18 mouse cellular contexts compared by ENCODE assay signal in the genomic region with DNA sequence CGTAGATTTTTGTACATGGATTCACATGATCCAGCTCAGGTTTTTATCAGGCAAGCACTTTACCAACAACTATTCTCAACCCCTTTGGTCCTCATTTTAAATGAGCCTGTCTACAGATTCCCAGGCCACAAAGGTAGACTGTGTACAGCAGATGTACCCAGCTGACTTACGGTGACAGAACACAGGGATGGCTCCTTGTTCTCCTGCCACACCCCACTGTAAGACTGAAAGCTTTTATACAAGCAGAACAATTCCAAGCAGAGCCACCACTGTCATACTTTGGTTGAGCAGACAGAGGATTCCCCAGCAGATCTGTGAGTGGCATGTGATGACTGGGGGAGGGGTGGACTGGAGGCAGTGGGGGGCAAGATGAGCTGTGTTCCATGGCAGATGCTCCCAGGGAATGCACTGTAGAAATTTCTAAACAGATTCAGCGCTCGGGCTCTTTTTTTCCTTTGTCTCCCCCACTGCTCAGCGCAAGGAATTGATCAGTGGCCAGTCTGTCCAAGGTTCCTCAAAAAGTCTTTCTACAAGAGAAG. TPM values are rescaled to one million over a fixed set of nuclear protein-coding genes. Genes with fewer than 3 reads are reported as not detected.
DNase-seq lines count a peak whose midpoint lies in the region; ATAC-seq lines count a peak whose summit lies in the region.
"Had no signal": no experiment of that assay in that cellular context is flagged by ENCODE, and none has a peak within 500 bp of the region (broad histone marks: within the 10 kb centered on the region; RNA-seq: fewer than 3 reads in every experiment).

No protein-coding gene starts in this region.

- no peaks in the 10 kb centered on the region for H3K27me3 ChIP-seq in midbrain, embryonic 12.5 days
- no peaks in the 10 kb centered on the region for H3K27me3 ChIP-seq in midbrain, embryonic 15.5 days (replicated peaks)
- no peaks in the 10 kb centered on the region for H3K27me3 ChIP-seq in forebrain, embryonic 16.5 days (replicated peaks; ENCODE audit: control insufficient read depth, insufficient read depth, low read length)
- no peaks in the 10 kb centered on the region for H3K27me3 ChIP-seq in hindbrain, embryonic 14.5 days (ENCODE audit: control insufficient read depth, insufficient read depth, low read length)
- H3K27me3 ChIP-seq: limb, embryonic 15.5 days; stomach, embryonic 15.5 days had no signal

- 0 out of 2 replicates have a peak overlapping the region, but pooled peaks have one; percentile 6 for H3K27ac ChIP-seq in midbrain, embryonic 12.5 days (replicated peaks)
- no peak overlapping the region for H3K27ac ChIP-seq in midbrain, embryonic 15.5 days
- H3K27ac ChIP-seq in forebrain, embryonic 16.5 days (ENCODE audit: low read length) = no peak overlapping the region
- H3K27ac ChIP-seq in hindbrain, embryonic 14.5 days = no peak overlapping the region
- H3K27ac ChIP-seq: heart, embryonic 10.5 days; limb, embryonic 15.5 days; stomach, embryonic 15.5 days had no signal

- no peaks in the 10 kb centered on the region for H3K9me3 ChIP-seq in midbrain, embryonic 12.5 days
- no peaks in the 10 kb centered on the region for H3K9me3 ChIP-seq in midbrain, embryonic 15.5 days
- no peaks in the 10 kb centered on the region for H3K9me3 ChIP-seq in forebrain, embryonic 16.5 days (ENCODE audit: control insufficient read depth, low read length)
- no peaks in the 10 kb centered on the region for H3K9me3 ChIP-seq in hindbrain, embryonic 14.5 days (ENCODE audit: control insufficient read depth, low read length)
- H3K9me3 ChIP-seq: heart, embryonic 10.5 days; limb, embryonic 15.5 days; stomach, embryonic 15.5 days had no signal

- H3K4me3 ChIP-seq in midbrain, embryonic 12.5 days = no peak overlapping the region
- no peak overlapping the region for H3K4me3 ChIP-seq in midbrain, embryonic 15.5 days
- H3K4me3 ChIP-seq in forebrain, embryonic 16.5 days (replicated peaks; ENCODE audit: low read length) = no peak overlapping the region
- H3K4me3 ChIP-seq in hindbrain, embryonic 14.5 days (replicated peaks; ENCODE audit: low read length) = no peak overlapping the region
- H3K4me3 ChIP-seq: heart, embryonic 10.5 days; limb, embryonic 15.5 days; stomach, embryonic 15.5 days had no signal

- H3K4me2 ChIP-seq in midbrain, embryonic 12.5 days (replicated peaks) = no peak overlapping the region
- H3K4me2 ChIP-seq in midbrain, embryonic 15.5 days = no peak overlapping the region
- H3K4me2 ChIP-seq in forebrain, embryonic 16.5 days (ENCODE audit: low read length) = no peak overlapping the region
- H3K4me2 ChIP-seq in hindbrain, embryonic 14.5 days (replicated peaks) = no peak overlapping the region
- H3K4me2 ChIP-seq: limb, embryonic 15.5 days; stomach, embryonic 15.5 days had no signal

- 82% methylated on average over 5 of the region's 5 CpGs for WGBS in midbrain, embryonic 12.5 days
- WGBS in midbrain, embryonic 15.5 days = 66% methylated on average over 5 of the region's 5 CpGs
- WGBS in forebrain, embryonic 16.5 days = 85% methylated on average over 5 of the region's 5 CpGs
- WGBS in hindbrain, embryonic 14.5 days = 64% methylated on average over 5 of the region's 5 CpGs

- H3K36me3 ChIP-seq in midbrain, embryonic 12.5 days = 0 out of 2 replicates have a peak, but pooled peaks cover 2% of the 10 kb centered on the region
- H3K36me3 ChIP-seq in midbrain, embryonic 15.5 days (replicated peaks) = no peaks in the 10 kb centered on the region
- H3K36me3 ChIP-seq in forebrain, embryonic 16.5 days (ENCODE audit: control insufficient read depth, insufficient read depth) = no peaks in the 10 kb centered on the region
- peaks cover 4% of the 10 kb centered on the region; the same call in 1 of the 2 replicates for H3K36me3 ChIP-seq in hindbrain, embryonic 14.5 days (replicated peaks; ENCODE audit: control insufficient read depth, insufficient read depth)
- H3K36me3 ChIP-seq: heart, embryonic 10.5 days; limb, embryonic 15.5 days; stomach, embryonic 15.5 days had no signal

- no peak for DNase-seq in hindbrain, embryonic 14.5 days (ENCODE audit: low spot score)
- peak; percentile 49 to 60 for DNase-seq in layer of hippocampus, postnatal 14 days (ENCODE audit: low spot score in 2 of 2)
- DNase-seq in right cerebral cortex, adult 18-20 months = no peak
- DNase-seq in thymus, postnatal 25 days = no peak
- DNase-seq: cerebellum, adult 11 months; cerebellum, postnatal 25 days; gastrocnemius, postnatal 36 days; heart, postnatal 10 days; kidney, adult 9 months; kidney, postnatal 4 days; liver, postnatal 0 days had no signal

- H3K9ac ChIP-seq in midbrain, embryonic 12.5 days (replicated peaks) = no peak overlapping the region
- H3K9ac ChIP-seq in midbrain, embryonic 15.5 days = no peak overlapping the region
- no peak overlapping the region for H3K9ac ChIP-seq in forebrain, embryonic 16.5 days (replicated peaks; ENCODE audit: low read depth, low read length)
- H3K9ac ChIP-seq in hindbrain, embryonic 14.5 days = no peak overlapping the region
- H3K9ac ChIP-seq: limb, embryonic 15.5 days; liver, postnatal 0 days; stomach, embryonic 15.5 days had no signal

- ATAC-seq in midbrain, embryonic 12.5 days (ENCODE audit: low FRiP score, low read depth) = no peak
- no peak for ATAC-seq in midbrain, embryonic 15.5 days (replicated peaks)
- ATAC-seq in forebrain, embryonic 16.5 days = peak; percentile 52; the same call in 1 of the 2 replicates
- ATAC-seq in hindbrain, embryonic 14.5 days (ENCODE audit: low FRiP score) = 0 out of 2 replicates have a peak, but pooled peaks have one; percentile 57
- ATAC-seq: inflammation-experienced regulatory T-cells, adult 6 months; liver, postnatal 0 days had no signal

- H3K4me1 ChIP-seq in midbrain, embryonic 12.5 days = no peaks in the 10 kb centered on the region
- H3K4me1 ChIP-seq in midbrain, embryonic 15.5 days = no peaks in the 10 kb centered on the region
- no peaks in the 10 kb centered on the region for H3K4me1 ChIP-seq in forebrain, embryonic 16.5 days (replicated peaks; ENCODE audit: control insufficient read depth, insufficient read depth, low read length)
- 0 out of 2 replicates have a peak, but pooled peaks cover 3% of the 10 kb centered on the region for H3K4me1 ChIP-seq in hindbrain, embryonic 14.5 days (replicated peaks; ENCODE audit: control insufficient read depth, insufficient read depth, low read length)
- H3K4me1 ChIP-seq: heart, embryonic 10.5 days; limb, embryonic 15.5 days; stomach, embryonic 15.5 days had no signal

RNA-seq across cellular contexts. Expression of gene Insig2, which starts 35.6 kb away (rescaled TPM):
- 30.3 and 35.5 TPM in 2 replicates for polyA plus RNA-seq in midbrain, embryonic 12.5 days (2016; fragmentation: Nextera tagmentation; extraction: Ambion mirVana)
- polyA plus RNA-seq in midbrain, embryonic 15.5 days (2015; fragmentation: Nextera tagmentation; extraction: Ambion mirVana) = 48.0 and 49.8 TPM in 2 replicates
- 46.3 and 47.4 TPM in 2 replicates for polyA plus RNA-seq in forebrain, embryonic 16.5 days (2015; fragmentation: Nextera tagmentation; extraction: Ambion mirVana)
- polyA plus RNA-seq in hindbrain, embryonic 14.5 days (2014; fragmentation: Nextera tagmentation; extraction: Ambion mirVana) = 25.9 and 29.9 TPM in 2 replicates
- total RNA-seq in layer of hippocampus, postnatal 14 days (2021) = 10 to 100 TPM; 55.5 to 63.7 TPM

Comparison
In these comparisons a context has a peak if more than half of its experiments do, and no peak if none do; other contexts are left out.
1. ATAC-seq: peak in forebrain, embryonic 16.5 days (single experiment) and hindbrain, embryonic 14.5 days (single experiment); none in midbrain, embryonic 12.5 days (single experiment) and midbrain, embryonic 15.5 days (single experiment).
2. DNase-seq: peak in layer of hippocampus, postnatal 14 days (2 of 2); none in hindbrain, embryonic 14.5 days (single experiment), right cerebral cortex, adult 18-20 months (single experiment) and thymus, postnatal 25 days (single experiment).